Mouse (Mus musculus) limb, embryonic 11.5 days (tissue): ENCODE measurements at regions not wholly inside any gene's neighbourhood (a gene's known extent, or its start where the extent isn't known, plus 50 kb on each side); places are given as distances from the start of the nearest gene placed in this dataset.
A peak's percentile ranks its signal among the peaks of the same experiment; 100 is the strongest.

Experiments used
- ATAC-seq: fragments of 200-750 bp; cut with Nextera tagmentation; 2 replicates; pipeline ENCODE4 v1.8.0; 2017; ENCODE audit warnings: low read depth; ENCODE audit not compliant: insufficient number of reproducible peaks, low FRiP score, low TSS enrichment
- DNase-seq: peaks from one replicate; pipeline ENCODE4 v3.0.0-alpha.2; 2015; ENCODE audit warnings: low spot score
- H3K27ac ChIP-seq: fragments of 300-500 bp; sonication (generic); replicated peaks from 2 replicates; pipeline ENCODE4 v1.5.1; 2014; ENCODE audit warnings: low read depth, mild to moderate bottlenecking, low read length
- H3K27me3 ChIP-seq: fragments of 300-500 bp; sonication (generic); 2 replicates; pipeline ENCODE4 v1.6.1; 2014; ENCODE audit warnings: mild to moderate bottlenecking, low read length, mixed read lengths; ENCODE audit not compliant: control insufficient read depth, insufficient read depth
- H3K36me3 ChIP-seq: fragments of 300-500 bp; sonication (generic); 2 replicates; pipeline ENCODE4 v1.6.1; 2014; ENCODE audit warnings: mild to moderate bottlenecking, low read length, moderate library complexity, mixed read lengths; ENCODE audit not compliant: control insufficient read depth, insufficient read depth
- H3K4me1 ChIP-seq: fragments of 300-500 bp; sonication (generic); 2 replicates; pipeline ENCODE4 v1.6.1; 2014; ENCODE audit warnings: low read length, mixed read lengths; ENCODE audit not compliant: control insufficient read depth, insufficient read depth
- H3K4me2 ChIP-seq: fragments of 300-500 bp; sonication (generic); 2 replicates; pipeline ENCODE4 v1.6.1; 2014; ENCODE audit warnings: low read depth, mild to moderate bottlenecking, moderate library complexity; ENCODE audit not compliant: severe bottlenecking
- H3K4me3 ChIP-seq: fragments of 300-500 bp; sonication (generic); 2 replicates; pipeline ENCODE4 v1.5.1; 2014; ENCODE audit warnings: low read depth, low read length
- H3K9ac ChIP-seq: fragments of 300-500 bp; sonication (generic); 2 replicates; pipeline ENCODE4 v1.6.1; 2014; ENCODE audit warnings: mild to moderate bottlenecking, low read length
- H3K9me3 ChIP-seq: fragments of 300-500 bp; sonication (generic); 2 replicates; pipeline ENCODE4 v1.6.1; 2016; ENCODE audit warnings: low read length; ENCODE audit not compliant: control insufficient read depth
- WGBS: fragments of 180-500 bp; shearing (Covaris S2); extraction: QIAGEN DNeasy Blood & Tissue Kit; methylation state at CpG from one replicate; pipeline ENCODE4 v1.1.7; 2014; 5-methylcytosine and 5-hydroxymethylcytosine counted together

DNA sequence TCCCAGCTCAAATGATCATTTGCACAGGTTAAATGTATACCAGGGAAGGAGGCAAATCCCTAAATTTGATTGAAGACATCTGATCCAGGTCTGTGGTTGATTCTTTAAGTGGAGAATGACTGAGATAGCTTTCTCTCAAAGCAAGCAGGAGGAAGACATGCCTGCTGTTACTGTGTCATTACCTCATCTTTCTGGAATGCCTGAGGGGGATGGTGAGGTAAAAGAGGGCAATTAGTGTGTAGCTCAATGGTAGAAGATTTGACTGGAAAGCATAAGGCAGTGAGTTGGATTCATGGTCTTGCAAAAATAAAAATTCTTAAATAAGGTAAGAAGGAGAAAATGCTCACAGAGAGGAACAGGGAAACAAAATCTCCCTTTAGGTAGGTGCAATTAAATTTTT, 144.9 kb downstream of the Fam84b start:
- no peaks in the 10 kb centered on the region for H3K36me3 ChIP-seq
- no peak overlapping the region for H3K27ac ChIP-seq
- H3K4me3 ChIP-seq: no peak overlapping the region
- DNase-seq (no peak), ATAC-seq (no peak)
- H3K9me3 ChIP-seq: no peaks in the 10 kb centered on the region
- H3K4me1 ChIP-seq: no peaks in the 10 kb centered on the region
- H3K9ac ChIP-seq: no peak overlapping the region
- no peak overlapping the region for H3K4me2 ChIP-seq
- no peaks in the 10 kb centered on the region for H3K27me3 ChIP-seq

DNA sequence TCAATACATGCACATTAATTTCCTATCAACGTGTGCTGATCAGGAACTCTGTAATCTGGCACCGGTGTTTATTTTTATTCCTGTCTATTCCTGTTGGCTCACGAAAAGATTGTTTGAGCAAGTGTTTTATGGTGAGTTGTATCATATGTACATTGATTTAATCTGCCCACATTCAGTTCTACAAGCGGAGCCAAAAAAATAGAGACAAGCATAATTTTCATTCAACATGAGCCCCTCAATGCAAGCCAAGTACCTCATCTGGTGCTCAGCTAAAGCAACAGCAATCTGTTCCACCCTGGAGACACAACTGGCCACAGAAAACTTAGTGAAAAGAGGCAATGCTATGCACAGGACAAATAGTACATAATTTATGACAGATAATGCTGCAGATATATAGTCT, 147.6 kb downstream of the Fam84b start:
- ATAC-seq (no peak), DNase-seq (no peak)
- 86% methylated on average over 4 of the region's 4 CpGs for WGBS
- Histone ChIP-seq H3K9ac (no peak overlapping the region), H3K27me3 (no peaks in the 10 kb centered on the region), H3K4me3 (no peak overlapping the region), H3K9me3 (no peaks in the 10 kb centered on the region), H3K27ac (no peak overlapping the region), H3K4me2 (no peak overlapping the region), H3K4me1 (no peaks in the 10 kb centered on the region), H3K36me3 (no peaks in the 10 kb centered on the region)

DNA sequence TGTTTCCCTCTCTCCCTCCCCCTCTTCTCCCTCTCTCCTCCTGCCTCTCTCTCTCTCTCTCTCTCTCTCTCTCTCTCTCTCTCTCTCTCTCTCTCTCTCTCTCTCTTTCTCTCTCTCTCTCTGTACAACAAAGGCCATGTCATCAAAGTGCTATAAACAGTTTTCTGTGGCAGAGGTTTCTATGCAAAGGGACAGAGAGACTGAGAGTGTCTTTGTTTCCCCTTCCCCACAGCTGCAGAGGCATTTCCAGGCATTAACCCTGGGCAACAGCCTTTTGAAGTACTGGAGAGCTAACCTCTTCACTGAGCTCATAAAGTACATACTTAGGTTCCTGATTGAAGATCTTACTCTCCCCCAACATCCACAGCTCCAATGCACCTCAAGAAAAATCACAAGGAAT, 152.3 kb downstream of the Fam84b start:
- no peak for ATAC-seq

DNA sequence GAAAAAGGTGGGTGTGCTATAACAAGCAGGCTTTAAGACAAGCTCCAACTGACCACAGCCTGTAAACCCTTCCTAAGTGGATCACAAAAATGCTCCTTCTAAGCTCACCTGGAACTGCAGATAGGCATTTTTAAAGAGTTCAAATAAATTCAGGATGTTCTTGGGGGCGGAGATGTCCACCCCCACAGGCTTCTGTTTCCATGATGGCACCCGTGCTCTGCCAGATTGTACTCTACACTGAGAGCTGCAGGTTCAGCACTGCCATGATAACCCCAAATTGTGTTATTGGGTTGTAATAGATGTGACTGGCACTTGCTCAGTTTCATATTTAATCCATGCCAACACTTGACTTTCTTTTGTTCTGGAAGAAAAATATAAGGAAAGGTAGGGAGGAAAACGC, 158.8 kb downstream of the Fam84b start:
- no peaks in the 10 kb centered on the region for H3K4me1 ChIP-seq
- no peaks in the 10 kb centered on the region for H3K27me3 ChIP-seq
- no peak overlapping the region for H3K9ac ChIP-seq
- no peak overlapping the region for H3K4me2 ChIP-seq
- no peak overlapping the region for H3K4me3 ChIP-seq
- H3K27ac ChIP-seq: no peak overlapping the region
- WGBS: 85% methylated on average over 3 of the region's 3 CpGs
- no peaks in the 10 kb centered on the region for H3K36me3 ChIP-seq
- DNase-seq: no peak
- H3K9me3 ChIP-seq: no peaks in the 10 kb centered on the region
- ATAC-seq: no peak

More for the DNA sequence above, 152.3 kb downstream of the Fam84b start:
- H3K36me3 ChIP-seq: no peaks in the 10 kb centered on the region
- H3K4me3 ChIP-seq: no peak overlapping the region
- H3K9me3 ChIP-seq: no peaks in the 10 kb centered on the region
- H3K27me3 ChIP-seq: no peaks in the 10 kb centered on the region
- no peak for DNase-seq
- H3K27ac ChIP-seq: no peak overlapping the region
- H3K9ac ChIP-seq: no peak overlapping the region
- no peak overlapping the region for H3K4me2 ChIP-seq
- H3K4me1 ChIP-seq: no peaks in the 10 kb centered on the region

- no peak for ATAC-seq
- Histone ChIP-seq H3K9me3 (no peaks in the 10 kb centered on the region), H3K27ac (no peak overlapping the region), H3K27me3 (no peaks in the 10 kb centered on the region), H3K4me1 (no peaks in the 10 kb centered on the region), H3K4me2 (no peak overlapping the region), H3K9ac (no peak overlapping the region), H3K4me3 (no peak overlapping the region), H3K36me3 (no peaks in the 10 kb centered on the region)
- 73% methylated on average over 7 of the region's 7 CpGs for WGBS
- DNase-seq: peak; percentile 47
Observed at GRCm38 (mm10) chr15:60693751-60694500, 159.7 kb downstream of the Fam84b start.

DNA sequence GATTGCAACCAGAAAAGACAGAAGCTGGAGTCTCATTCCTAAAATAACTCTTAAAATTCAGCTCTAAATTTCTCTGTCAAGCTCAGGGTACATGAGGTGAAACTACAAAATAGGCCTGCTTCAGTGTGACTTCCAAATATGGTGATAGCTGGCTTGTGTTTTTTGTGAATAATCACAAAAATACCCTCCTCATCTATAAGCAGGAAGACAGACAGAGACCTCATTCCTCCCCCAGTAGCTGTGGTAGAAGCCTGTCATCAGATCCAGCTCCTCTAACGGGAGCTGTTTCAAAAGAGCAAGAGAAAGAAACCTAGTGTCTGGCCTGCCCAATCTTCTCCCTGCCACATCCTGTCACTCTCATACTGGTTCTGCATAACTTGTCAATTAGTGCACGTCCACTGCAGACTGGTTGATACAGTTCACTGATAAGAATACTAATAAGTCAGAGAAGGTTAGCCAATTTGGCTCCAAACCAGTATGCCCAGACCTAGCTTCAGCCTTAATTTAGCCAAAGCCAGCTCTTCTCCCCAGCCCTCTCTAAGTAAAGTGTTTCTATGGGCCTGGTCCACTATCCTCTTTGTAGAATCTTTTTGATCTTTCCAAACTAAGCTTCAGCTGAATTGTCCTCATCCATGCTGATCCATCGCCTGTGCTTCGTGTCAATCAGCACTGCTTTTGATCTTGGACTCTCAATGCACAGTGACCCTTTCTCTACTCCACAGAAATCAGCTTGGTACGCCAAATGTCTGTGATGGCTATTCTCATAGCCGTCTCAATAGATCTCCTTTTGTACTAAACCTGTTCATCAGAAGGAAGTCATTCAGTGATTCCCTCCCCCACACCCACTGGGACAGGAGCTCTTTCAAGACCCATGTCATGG, 160.6 kb downstream of the Fam84b start:
- WGBS: 65% methylated on average over 6 of the region's 6 CpGs
- ATAC-seq (no peak), DNase-seq (no peak)

DNA sequence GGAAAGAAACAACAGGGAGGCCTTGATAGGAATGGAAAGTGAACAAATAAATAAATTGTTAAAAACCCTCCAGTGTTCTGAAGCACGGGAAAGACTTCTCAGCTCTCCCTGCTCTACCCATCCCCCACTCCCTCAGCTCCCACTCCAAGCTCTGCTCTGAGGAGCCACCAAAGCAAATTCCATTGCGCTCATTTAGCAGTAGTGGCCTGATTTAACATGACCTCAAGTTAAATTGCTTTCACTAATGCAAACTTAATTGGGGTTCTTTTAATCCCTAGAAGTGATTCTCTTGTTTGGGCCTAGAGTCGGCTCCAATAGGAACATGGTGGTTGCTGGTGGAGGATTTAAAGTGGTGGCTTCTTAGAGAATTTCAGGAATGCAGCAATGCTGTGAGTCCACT, 161.4 kb downstream of the Fam84b start:
- H3K27ac ChIP-seq: no peak overlapping the region
- no peak overlapping the region for H3K9ac ChIP-seq
- H3K4me2 ChIP-seq: no peak overlapping the region
- H3K27me3 ChIP-seq: no peaks in the 10 kb centered on the region
- ATAC-seq: no peak
- no peaks in the 10 kb centered on the region for H3K9me3 ChIP-seq
- H3K36me3 ChIP-seq: no peaks in the 10 kb centered on the region
- 29% methylated on average over 3 of the region's 3 CpGs for WGBS
- H3K4me1 ChIP-seq: no peaks in the 10 kb centered on the region
- no peak overlapping the region for H3K4me3 ChIP-seq
- no peak for DNase-seq

More for the DNA sequence above, 160.6 kb downstream of the Fam84b start:
- Histone ChIP-seq H3K36me3 (no peaks in the 10 kb centered on the region), H3K9me3 (no peaks in the 10 kb centered on the region), H3K27me3 (no peaks in the 10 kb centered on the region), H3K4me1 (no peaks in the 10 kb centered on the region), H3K4me2 (no peak overlapping the region), H3K4me3 (no peak overlapping the region), H3K27ac (no peak overlapping the region), H3K9ac (no peak overlapping the region)

DNA sequence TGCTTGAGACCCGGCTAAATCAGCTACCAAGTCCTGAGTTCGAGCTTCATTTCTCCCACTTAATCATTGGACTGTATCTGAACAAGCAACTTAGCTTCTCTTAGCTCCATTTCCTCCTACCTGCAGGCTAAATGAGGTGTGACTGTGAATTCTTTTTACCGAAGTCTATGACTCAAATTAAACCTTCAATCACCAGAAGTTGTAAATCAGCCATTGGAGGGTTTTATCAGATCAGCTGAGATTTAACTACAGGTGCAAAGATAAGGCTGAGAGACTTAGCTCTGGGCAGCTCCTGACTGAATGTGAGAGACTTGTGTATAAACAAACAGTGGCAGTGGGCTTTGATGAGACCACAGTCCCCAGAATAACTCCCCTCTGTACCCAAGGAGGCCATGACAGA, 176.2 kb downstream of the Fam84b start:
- H3K4me3 ChIP-seq: no peak overlapping the region
- WGBS: 75% methylated on average over 3 of the region's 3 CpGs
- H3K27me3 ChIP-seq: no peaks in the 10 kb centered on the region
- H3K4me2 ChIP-seq: no peak overlapping the region
- no peak overlapping the region for H3K27ac ChIP-seq
- H3K36me3 ChIP-seq: no peaks in the 10 kb centered on the region
- no peaks in the 10 kb centered on the region for H3K4me1 ChIP-seq
- ATAC-seq (no peak), DNase-seq (no peak)
- H3K9ac ChIP-seq: no peak overlapping the region
- no peaks in the 10 kb centered on the region for H3K9me3 ChIP-seq
